Mouse (Mus musculus) brain, embryonic 14.5 days (tissue): ENCODE data around the gene Ptk6.

Source experiments
- CTCF ChIP-seq: fragments of 200-500 bp; IDR thresholded peaks from 2 replicates; pipeline ENCODE4 v1.5.1; 2012; ENCODE audit warnings: inconsistent platforms, mild to moderate bottlenecking, moderate library complexity, borderline replicate concordance; ENCODE audit not compliant: insufficient read depth, insufficient read length; ENCODE audit errors: extremely low read depth
- POLR2A ChIP-seq: fragments of 200-500 bp; IDR thresholded peaks from 2 replicates; pipeline ENCODE4 v1.6.1; 2012; ENCODE audit warnings: mild to moderate bottlenecking, inconsistent platforms, borderline replicate concordance; ENCODE audit not compliant: poor library complexity, insufficient read depth, insufficient read length, severe bottlenecking; ENCODE audit errors: extremely low read depth

DNA sequence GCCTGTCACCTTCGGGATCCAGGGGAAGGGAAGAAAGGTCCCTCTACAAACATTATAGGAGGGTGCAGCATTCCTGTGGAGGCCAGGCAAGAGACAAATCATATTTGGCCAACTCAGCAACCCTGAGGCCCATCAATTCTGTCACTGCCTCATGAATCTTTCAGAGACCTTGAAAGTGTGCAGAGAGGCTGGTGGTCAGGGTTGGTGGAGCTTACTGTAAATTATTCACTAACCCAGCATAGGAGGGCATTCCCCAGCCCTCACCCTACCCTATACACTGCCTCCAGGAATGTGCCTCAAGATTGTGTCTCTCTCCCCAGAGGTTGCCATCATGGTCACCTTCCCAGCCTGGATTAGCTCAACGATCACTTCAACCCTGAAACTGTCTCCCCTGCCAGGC is 57.9 kb downstream of the Ptk6 start:
- TF ChIP-seq CTCF (no peak), POLR2A (no peak)
